Mouse (Mus musculus) limb, embryonic 11.5 days (tissue): ENCODE results near the gene Vps37b. TPM values are rescaled to one million over a fixed set of nuclear protein-coding genes. Genes with fewer than 3 reads are reported as not detected.

Source experiments
- ATAC-seq: fragments of 200-750 bp; cut with Nextera tagmentation; 2 replicates; pipeline ENCODE4 v1.8.0; 2017; ENCODE audit warnings: low read depth; ENCODE audit not compliant: insufficient number of reproducible peaks, low FRiP score, low TSS enrichment
- DNase-seq: peaks from one replicate; pipeline ENCODE4 v3.0.0-alpha.2; 2015; ENCODE audit warnings: low spot score
- H3K27ac ChIP-seq: fragments of 300-500 bp; sonication (generic); replicated peaks from 2 replicates; pipeline ENCODE4 v1.5.1; 2014; ENCODE audit warnings: low read depth, mild to moderate bottlenecking, low read length
- H3K27me3 ChIP-seq: fragments of 300-500 bp; sonication (generic); 2 replicates; pipeline ENCODE4 v1.6.1; 2014; ENCODE audit warnings: mild to moderate bottlenecking, low read length, mixed read lengths; ENCODE audit not compliant: control insufficient read depth, insufficient read depth
- H3K36me3 ChIP-seq: fragments of 300-500 bp; sonication (generic); 2 replicates; pipeline ENCODE4 v1.6.1; 2014; ENCODE audit warnings: mild to moderate bottlenecking, low read length, moderate library complexity, mixed read lengths; ENCODE audit not compliant: control insufficient read depth, insufficient read depth
- H3K4me1 ChIP-seq: fragments of 300-500 bp; sonication (generic); 2 replicates; pipeline ENCODE4 v1.6.1; 2014; ENCODE audit warnings: low read length, mixed read lengths; ENCODE audit not compliant: control insufficient read depth, insufficient read depth
- H3K4me2 ChIP-seq: fragments of 300-500 bp; sonication (generic); 2 replicates; pipeline ENCODE4 v1.6.1; 2014; ENCODE audit warnings: low read depth, mild to moderate bottlenecking, moderate library complexity; ENCODE audit not compliant: severe bottlenecking
- H3K4me3 ChIP-seq: fragments of 300-500 bp; sonication (generic); 2 replicates; pipeline ENCODE4 v1.5.1; 2014; ENCODE audit warnings: low read depth, low read length
- H3K9ac ChIP-seq: fragments of 300-500 bp; sonication (generic); 2 replicates; pipeline ENCODE4 v1.6.1; 2014; ENCODE audit warnings: mild to moderate bottlenecking, low read length
- H3K9me3 ChIP-seq: fragments of 300-500 bp; sonication (generic); 2 replicates; pipeline ENCODE4 v1.6.1; 2016; ENCODE audit warnings: low read length; ENCODE audit not compliant: control insufficient read depth
- WGBS: fragments of 180-500 bp; shearing (Covaris S2); extraction: QIAGEN DNeasy Blood & Tissue Kit; methylation state at CpG from one replicate; pipeline ENCODE4 v1.1.7; 2014; 5-methylcytosine and 5-hydroxymethylcytosine counted together
- polyA plus RNA-seq: library from polyadenylated mRNA; unstranded; fragments of >200 nt; fragmentation: Nextera tagmentation; extraction: Ambion mirVana; gene quantifications from 2 replicates; pipeline ENCODE4 v1.2.1, GENCODE M21; 2014

Gene Vps37b
- polyA plus RNA-seq, 1 experiment from 2014 or later, result 32.8 TPM

DNA sequence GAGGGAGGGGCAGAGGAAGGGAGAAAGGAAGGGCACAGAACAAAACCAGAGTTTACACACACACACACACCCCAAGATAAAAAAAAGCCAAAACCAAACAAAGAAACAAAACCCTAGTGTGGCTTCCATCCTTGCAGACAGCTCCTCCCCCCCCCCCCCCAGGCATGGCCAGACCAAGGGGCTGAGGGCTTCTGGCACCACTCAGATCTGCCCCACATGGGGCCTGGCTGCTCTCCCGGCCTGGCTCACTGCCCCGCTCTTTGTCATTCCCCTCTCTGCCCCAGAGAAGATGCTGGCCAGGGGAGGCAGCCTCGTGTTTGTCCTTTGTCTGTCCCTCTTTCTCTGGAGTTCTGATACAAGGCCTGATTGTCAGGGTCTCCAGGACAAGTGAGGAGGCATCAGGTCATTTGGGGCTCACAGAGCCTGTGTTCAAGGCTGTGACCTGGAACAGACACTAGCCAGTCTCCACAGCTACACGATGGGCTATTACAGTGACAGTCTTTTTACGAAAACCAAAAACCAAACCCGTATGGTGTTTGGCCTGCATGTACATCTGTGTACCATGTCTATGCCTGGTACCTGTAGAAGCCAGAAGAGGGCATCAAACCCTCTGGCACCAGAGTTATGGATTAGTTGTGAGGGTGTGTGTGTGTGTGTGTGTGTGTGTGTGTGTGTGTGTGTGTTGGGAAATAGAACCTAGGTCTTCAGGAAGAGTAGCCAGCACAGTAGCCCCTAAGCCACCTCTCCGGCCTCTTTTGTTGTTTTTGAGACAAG, 38.6 kb downstream of the Vps37b start:
- Histone ChIP-seq H3K4me1 (0 out of 2 replicates have a peak, but pooled peaks cover 2% of the 10 kb centered on the region), H3K9me3 (no peaks in the 10 kb centered on the region), H3K27ac (no peak overlapping the region), H3K4me2 (no peak overlapping the region), H3K36me3 (no peaks in the 10 kb centered on the region), H3K9ac (no peak overlapping the region), H3K27me3 (no peaks in the 10 kb centered on the region), H3K4me3 (no peak overlapping the region)
- DNase-seq, result no peak
- 80% methylated on average over 7 of the region's 7 CpGs for WGBS
- no peak for ATAC-seq

DNA sequence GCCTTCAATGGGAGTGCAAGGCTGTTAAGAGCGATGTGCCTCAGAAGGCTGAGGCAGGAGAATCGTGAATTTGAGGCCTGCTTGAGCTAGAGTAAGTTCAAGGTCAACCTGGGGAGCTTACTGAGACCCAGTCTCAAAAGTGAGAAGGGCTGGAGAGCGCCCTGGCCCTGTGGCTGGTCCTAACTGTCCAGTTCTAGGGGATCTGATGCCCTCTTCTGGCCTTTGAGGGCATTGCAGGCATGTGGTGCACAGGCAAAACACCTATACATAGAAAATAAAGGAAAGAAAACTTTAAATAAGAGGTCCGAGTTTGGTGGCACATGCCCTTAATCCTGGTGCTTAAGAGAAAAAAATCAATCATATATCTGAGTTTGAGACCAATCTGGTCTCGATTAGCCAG, 39.3 kb downstream of the Vps37b start:
- H3K4me3 ChIP-seq, result no peak overlapping the region
- 25% methylated on average over 5 of the region's 5 CpGs for WGBS
- DNase-seq (peak; percentile 93), ATAC-seq (no peak)
- no peak overlapping the region for H3K27ac ChIP-seq
- no peak overlapping the region for H3K4me2 ChIP-seq
- no peaks in the 10 kb centered on the region for H3K27me3 ChIP-seq
- no peaks in the 10 kb centered on the region for H3K9me3 ChIP-seq
- H3K9ac ChIP-seq, result no peak overlapping the region
- H3K4me1 ChIP-seq, result 0 out of 2 replicates have a peak, but pooled peaks cover 2% of the 10 kb centered on the region
- no peaks in the 10 kb centered on the region for H3K36me3 ChIP-seq

GRCm38 (mm10) chr5:123992193-123992637, 39.9 kb downstream of the Vps37b start:
- DNase-seq (no peak), ATAC-seq (no peak)
- H3K4me1 ChIP-seq, result peaks cover 3% of the 10 kb centered on the region
- no peak overlapping the region for H3K27ac ChIP-seq
- no peak overlapping the region for H3K4me3 ChIP-seq
- H3K9me3 ChIP-seq, result no peaks in the 10 kb centered on the region
- H3K36me3 ChIP-seq, result no peaks in the 10 kb centered on the region
- H3K27me3 ChIP-seq, result no peaks in the 10 kb centered on the region
- H3K4me2 ChIP-seq, result no peak overlapping the region
- WGBS, result 86% methylated on average over 10 of the region's 10 CpGs
- H3K9ac ChIP-seq, result no peak overlapping the region

DNA sequence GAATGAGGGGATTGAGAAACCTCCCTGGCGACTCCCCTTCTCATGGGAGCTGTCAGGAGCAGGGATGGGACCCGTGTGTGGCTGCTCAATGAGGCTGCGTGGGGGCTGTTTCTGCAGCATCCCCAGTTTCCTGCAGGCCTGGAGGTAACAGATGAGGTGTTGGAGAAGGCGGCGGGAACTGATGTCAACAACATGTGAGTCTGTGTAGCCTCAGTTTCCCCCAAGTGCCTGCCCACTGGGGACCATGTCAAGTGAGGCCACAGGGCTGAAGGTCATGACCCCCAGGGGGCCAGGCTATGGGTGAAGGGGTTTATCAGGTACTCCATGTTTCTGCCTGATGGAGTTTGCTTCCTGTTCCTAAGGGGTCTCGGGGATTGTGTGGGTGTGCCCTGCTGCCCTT, 40.7 kb downstream of the Vps37b start:
- Histone ChIP-seq H3K27ac (no peak overlapping the region), H3K9ac (no peak overlapping the region), H3K4me3 (no peak overlapping the region), H3K9me3 (no peaks in the 10 kb centered on the region), H3K27me3 (no peaks in the 10 kb centered on the region), H3K4me2 (no peak overlapping the region), H3K36me3 (no peaks in the 10 kb centered on the region), H3K4me1 (peaks cover 9% of the 10 kb centered on the region)
- no peak for ATAC-seq
- no peak for DNase-seq
- 81% methylated on average over 6 of the region's 6 CpGs for WGBS

GRCm38 (mm10) chr5:123989941-123990885, 41.9 kb downstream of the Vps37b start:
- Histone ChIP-seq H3K36me3 (no peaks in the 10 kb centered on the region), H3K9ac (no peak overlapping the region), H3K9me3 (no peaks in the 10 kb centered on the region), H3K27ac (no peak overlapping the region), H3K4me2 (no peak overlapping the region), H3K4me3 (no peak overlapping the region), H3K27me3 (no peaks in the 10 kb centered on the region), H3K4me1 (peaks cover 9% of the 10 kb centered on the region)
- no peak for DNase-seq
- ATAC-seq, result no peak
- 58% methylated on average over 20 of the region's 20 CpGs for WGBS

DNA sequence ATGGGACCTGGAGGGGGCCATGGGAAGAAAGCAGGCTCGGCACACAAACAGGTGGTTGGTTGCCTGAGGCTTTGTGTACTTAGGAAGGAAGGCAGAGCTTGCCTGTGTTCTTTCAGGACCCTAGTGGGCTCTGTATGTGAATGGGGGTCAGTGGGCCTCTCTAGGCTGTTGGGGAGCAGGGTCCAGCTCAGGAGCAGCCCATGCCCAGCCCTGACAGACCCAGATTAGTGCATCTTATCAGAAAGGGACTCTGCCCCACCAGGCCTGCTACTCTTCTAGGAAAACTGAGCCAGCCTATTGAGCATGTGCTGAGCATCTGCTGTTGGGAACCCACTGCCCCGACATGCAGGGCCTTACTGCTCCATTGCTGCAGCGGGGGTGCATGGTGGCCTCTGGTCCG, 44.6 kb downstream of the Vps37b start:
- DNase-seq (no peak), ATAC-seq (no peak)
- Histone ChIP-seq H3K4me2 (no peak overlapping the region), H3K27me3 (no peaks in the 10 kb centered on the region), H3K4me1 (peaks cover 9% of the 10 kb centered on the region), H3K36me3 (no peaks in the 10 kb centered on the region), H3K27ac (no peak overlapping the region), H3K9ac (no peak overlapping the region), H3K4me3 (no peak overlapping the region), H3K9me3 (no peaks in the 10 kb centered on the region)
- WGBS, result 81% methylated on average over 4 of the region's 4 CpGs

- H3K36me3 ChIP-seq, result no peaks in the 10 kb centered on the region
- no peaks in the 10 kb centered on the region for H3K9me3 ChIP-seq
- peaks cover 9% of the 10 kb centered on the region for H3K4me1 ChIP-seq
- no peak overlapping the region for H3K27ac ChIP-seq
- no peak overlapping the region for H3K9ac ChIP-seq
- H3K4me2 ChIP-seq, result no peak overlapping the region
- ATAC-seq, result no peak
- no peak overlapping the region for H3K4me3 ChIP-seq
- H3K27me3 ChIP-seq, result no peaks in the 10 kb centered on the region
- WGBS, result 50% methylated on average over 2 of the region's 2 CpGs
- DNase-seq, result no peak
Measured at GRCm38 (mm10) chr5:123986925-123987324, 45.1 kb downstream of the Vps37b start.

DNA sequence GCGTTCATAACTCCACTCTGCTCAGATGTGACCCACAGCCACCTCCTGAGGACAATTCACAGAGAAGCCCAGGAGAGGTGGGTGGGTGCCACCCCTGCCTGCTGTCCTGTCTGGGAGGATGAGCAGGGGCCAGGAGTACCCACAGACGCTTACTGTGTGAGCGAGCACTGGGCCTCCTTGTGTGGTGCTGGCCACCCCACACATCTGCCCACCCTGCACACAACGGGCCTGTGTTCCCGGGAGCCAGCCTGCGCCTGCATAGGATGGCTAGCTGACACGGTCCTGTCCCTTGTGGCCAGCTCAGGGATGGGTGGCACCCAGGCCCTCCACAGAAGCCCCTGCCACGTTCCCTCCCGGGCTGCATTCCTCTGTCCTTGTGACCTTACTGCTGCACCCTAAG, 46.6 kb downstream of the Vps37b start:
- DNase-seq (no peak), ATAC-seq (no peak)
- H3K36me3 ChIP-seq, result no peaks in the 10 kb centered on the region
- no peaks in the 10 kb centered on the region for H3K9me3 ChIP-seq
- no peak overlapping the region for H3K9ac ChIP-seq
- no peak overlapping the region for H3K27ac ChIP-seq
- no peak overlapping the region for H3K4me2 ChIP-seq
- H3K4me1 ChIP-seq, result peaks cover 9% of the 10 kb centered on the region
- H3K4me3 ChIP-seq, result no peak overlapping the region
- H3K27me3 ChIP-seq, result no peaks in the 10 kb centered on the region
- WGBS, result 76% methylated on average over 9 of the region's 9 CpGs
